Mouse (Mus musculus): ENCODE data around the gene Gm2012. TPM values are rescaled to one million over a fixed set of nuclear protein-coding genes. Genes with fewer than 3 reads are reported as not detected.

The Gm2012 gene
- polyA plus RNA-seq (2014; fragmentation: Illumina TruSeq; extraction: RNeasy Lipid Tissue Mini Kit (QIAGEN cat#74804); ENCODE audit: low read depth, low replicate concordance), result 0.51 TPM

GRCm38 (mm10) chrX:26231255-26231654, at the start of gene Gm2012:
Gene Gm2012, minus strand, starts transcription at chrX:26231355.

Other genes with a start within 250 kb of the Gm2012 start
- gene Gm5168, start 180.3 kb downstream of the Gm2012 start, polyA plus RNA-seq (2014; fragmentation: Illumina TruSeq; extraction: RNeasy Lipid Tissue Mini Kit (QIAGEN cat#74804); ENCODE audit: low read depth, low replicate concordance), result not detected
- gene Gm2030, start 78.7 kb upstream of the Gm2012 start, polyA plus RNA-seq (2014; fragmentation: Illumina TruSeq; extraction: RNeasy Lipid Tissue Mini Kit (QIAGEN cat#74804); ENCODE audit: low read depth, low replicate concordance), result not detected

All from adipose tissue, adult 10 weeks (tissue).